Mouse (Mus musculus) G1E (cell line): Measurements from ENCODE around the gene Evl.

Source experiments
- CTCF ChIP-seq: IDR thresholded peaks from 2 replicates; pipeline ENCODE4 v1.5.1; 2012; ENCODE audit warnings: low read depth, low read length, inconsistent platforms, mixed read lengths
- GATA1 ChIP-seq: IDR thresholded peaks from 2 replicates; pipeline ENCODE4 v1.6.1; 2012; ENCODE audit warnings: borderline replicate concordance, low read length, inconsistent platforms, mixed read lengths

- TF ChIP-seq CTCF = no peak
- no peak for TF ChIP-seq GATA1
Observed at GRCm38 (mm10) chr12:108600864-108601263, 46.3 kb downstream of the Evl start.
